Mouse (Mus musculus): Measurements from ENCODE around the gene Calm3. TPM values are rescaled to one million over a fixed set of nuclear protein-coding genes. Genes with fewer than 3 reads are reported as not detected.

Gene Calm3
- polyA plus RNA-seq, 1 experiment from 2014 or later: 98.4 TPM

- ATAC-seq (replicated peaks; ENCODE audit: insufficient number of reproducible peaks, insufficient read depth, low FRiP score, low read depth): peak; percentile 19; the same call in 1 of the 2 replicates
- Histone ChIP-seq H3K36me3 (no peaks in the 10 kb centered on the region), H3K27me3 (peaks cover 38% of the 10 kb centered on the region), H3K9ac (peak overlapping the region; percentile 2; the same call in 1 of the 2 replicates), H3K4me3 (peak overlapping the region; percentile 33), H3K4me2 (peak overlapping the region; percentile 64), H3K27ac (no peak overlapping the region), H3K4me1 (replicated peaks) (peaks cover 46% of the 10 kb centered on the region), H3K9me3 (replicated peaks) (no peaks in the 10 kb centered on the region)
- 10% methylated on average over 29 of the region's 29 CpGs for WGBS
Observed at GRCm38 (mm10) chr7:16949908-16950841, 26.3 kb upstream of the Calm3 start.

- 74% methylated on average over 8 of the region's 8 CpGs for WGBS
- Histone ChIP-seq H3K4me1 (replicated peaks) (peaks cover 58% of the 10 kb centered on the region), H3K4me2 (no peak overlapping the region), H3K9ac (no peak overlapping the region), H3K9me3 (replicated peaks) (no peaks in the 10 kb centered on the region), H3K27ac (no peak overlapping the region), H3K36me3 (no peaks in the 10 kb centered on the region), H3K4me3 (no peak overlapping the region), H3K27me3 (peaks cover 45% of the 10 kb centered on the region)
- ATAC-seq (replicated peaks; ENCODE audit: insufficient number of reproducible peaks, insufficient read depth, low FRiP score, low read depth): no peak
Observed at GRCm38 (mm10) chr7:16948923-16949458, 25.1 kb upstream of the Calm3 start.

- Histone ChIP-seq H3K4me3 (peak overlapping the region; percentile 17; the same call in 1 of the 2 replicates), H3K9ac (no peak overlapping the region), H3K36me3 (no peaks in the 10 kb centered on the region), H3K27me3 (peaks cover 45% of the 10 kb centered on the region), H3K9me3 (replicated peaks) (no peaks in the 10 kb centered on the region), H3K27ac (peak overlapping the region; percentile 61), H3K4me1 (replicated peaks) (peaks cover 59% of the 10 kb centered on the region), H3K4me2 (peak overlapping the region; percentile 95)
- 3% methylated on average over 4 of the region's 4 CpGs for WGBS
- peak; percentile 38 for ATAC-seq (replicated peaks; ENCODE audit: insufficient number of reproducible peaks, insufficient read depth, low FRiP score, low read depth)
Observed at GRCm38 (mm10) chr7:16947959-16948361, 24.0 kb upstream of the Calm3 start.

GRCm38 (mm10) chr7:16947349-16947895 lies 23.5 kb upstream of the Calm3 start:
- H3K4me1 ChIP-seq (replicated peaks): peaks cover 59% of the 10 kb centered on the region
- H3K4me3 ChIP-seq: peak overlapping the region; percentile 50
- H3K27me3 ChIP-seq: peaks cover 45% of the 10 kb centered on the region
- no peaks in the 10 kb centered on the region for H3K36me3 ChIP-seq
- 23% methylated on average over 22 of the region's 22 CpGs for WGBS
- H3K27ac ChIP-seq: peak overlapping the region; percentile 61; the same call in 1 of the 2 replicates
- H3K9me3 ChIP-seq (replicated peaks): no peaks in the 10 kb centered on the region
- peak overlapping the region; percentile 59 for H3K9ac ChIP-seq
- H3K4me2 ChIP-seq: peak overlapping the region; percentile 95
- no peak for ATAC-seq (replicated peaks; ENCODE audit: insufficient number of reproducible peaks, insufficient read depth, low FRiP score, low read depth)

GRCm38 (mm10) chr7:16946441-16947348 lies 22.8 kb upstream of the Calm3 start:
- Histone ChIP-seq H3K9me3 (replicated peaks) (no peaks in the 10 kb centered on the region), H3K4me1 (replicated peaks) (peaks cover 59% of the 10 kb centered on the region), H3K27me3 (peaks cover 45% of the 10 kb centered on the region), H3K36me3 (no peaks in the 10 kb centered on the region), H3K9ac (peak overlapping the region; percentile 59), H3K4me2 (peak overlapping the region; percentile 95), H3K27ac (no peak overlapping the region), H3K4me3 (peak overlapping the region; percentile 50)
- 5% methylated on average over 53 of the region's 53 CpGs for WGBS
- no peak for ATAC-seq (replicated peaks; ENCODE audit: insufficient number of reproducible peaks, insufficient read depth, low FRiP score, low read depth)

- H3K27ac ChIP-seq: no peak overlapping the region
- 22% methylated on average over 17 of the region's 17 CpGs for WGBS
- peaks cover 45% of the 10 kb centered on the region for H3K27me3 ChIP-seq
- peaks cover 60% of the 10 kb centered on the region for H3K4me1 ChIP-seq (replicated peaks)
- peak overlapping the region; percentile 69 for H3K4me3 ChIP-seq
- no peaks in the 10 kb centered on the region for H3K36me3 ChIP-seq
- H3K9me3 ChIP-seq (replicated peaks): no peaks in the 10 kb centered on the region
- ATAC-seq (replicated peaks; ENCODE audit: insufficient number of reproducible peaks, insufficient read depth, low FRiP score, low read depth): no peak
- peak overlapping the region; percentile 95 for H3K4me2 ChIP-seq
- H3K9ac ChIP-seq: peak overlapping the region; percentile 75; the same call in 1 of the 2 replicates
Observed at GRCm38 (mm10) chr7:16945419-16945818, 21.5 kb upstream of the Calm3 start.

GRCm38 (mm10) chr7:16944808-16945315 lies 20.9 kb upstream of the Calm3 start:
- peaks cover 45% of the 10 kb centered on the region for H3K27me3 ChIP-seq
- H3K4me2 ChIP-seq: peak overlapping the region; percentile 95
- H3K9me3 ChIP-seq (replicated peaks): no peaks in the 10 kb centered on the region
- WGBS: 2% methylated on average over 22 of the region's 22 CpGs
- peak overlapping the region; percentile 75 for H3K9ac ChIP-seq
- no peak for ATAC-seq (replicated peaks; ENCODE audit: insufficient number of reproducible peaks, insufficient read depth, low FRiP score, low read depth)
- H3K27ac ChIP-seq: peak overlapping the region; percentile 42; the same call in 1 of the 2 replicates
- H3K36me3 ChIP-seq: no peaks in the 10 kb centered on the region
- H3K4me1 ChIP-seq (replicated peaks): peaks cover 62% of the 10 kb centered on the region
- H3K4me3 ChIP-seq: peak overlapping the region; percentile 69

GRCm38 (mm10) chr7:16944061-16944807 lies 20.3 kb upstream of the Calm3 start, which contains the start of gene Pnmal2:
Pnmal2 (plus strand) TSS chr7:16944682.
- Histone ChIP-seq H3K9me3 (replicated peaks) (no peaks in the 10 kb centered on the region), H3K36me3 (no peaks in the 10 kb centered on the region), H3K4me2 (peak within 1 kb of the TSS; percentile 95), H3K27me3 (peaks cover 39% of the 10 kb centered on the region), H3K4me3 (peak within 1 kb of the TSS; percentile 69), H3K4me1 (replicated peaks) (peaks cover 61% of the 10 kb centered on the region), H3K27ac (peak within 1 kb of the TSS; percentile 42; the same call in 1 of the 2 replicates), H3K9ac (peak within 1 kb of the TSS; percentile 75)
- WGBS: 18% methylated on average over 36 of the region's 36 CpGs
- peak; percentile 83 for ATAC-seq (replicated peaks; ENCODE audit: insufficient number of reproducible peaks, insufficient read depth, low FRiP score, low read depth)

- Histone ChIP-seq H3K36me3 (no peaks in the 10 kb centered on the region), H3K27ac (no peak overlapping the region), H3K4me1 (replicated peaks) (peaks cover 52% of the 10 kb centered on the region), H3K4me3 (no peak overlapping the region), H3K4me2 (no peak overlapping the region), H3K27me3 (peaks cover 30% of the 10 kb centered on the region), H3K9me3 (replicated peaks) (no peaks in the 10 kb centered on the region), H3K9ac (no peak overlapping the region)
- ATAC-seq (replicated peaks; ENCODE audit: insufficient number of reproducible peaks, insufficient read depth, low FRiP score, low read depth): no peak
- WGBS: 61% methylated on average over 4 of the region's 4 CpGs
Observed at GRCm38 (mm10) chr7:16942861-16943260, 18.9 kb upstream of the Calm3 start.

- 26% methylated on average over 7 of the region's 7 CpGs for WGBS
- Histone ChIP-seq H3K4me3 (no peak overlapping the region), H3K27me3 (peaks cover 8% of the 10 kb centered on the region), H3K9me3 (replicated peaks) (no peaks in the 10 kb centered on the region), H3K4me2 (no peak overlapping the region), H3K9ac (no peak overlapping the region), H3K36me3 (no peaks in the 10 kb centered on the region), H3K27ac (peak overlapping the region; percentile 27), H3K4me1 (replicated peaks) (peaks cover 28% of the 10 kb centered on the region)
- no peak for ATAC-seq (replicated peaks; ENCODE audit: insufficient number of reproducible peaks, insufficient read depth, low FRiP score, low read depth)
Observed at GRCm38 (mm10) chr7:16940292-16940691, 16.4 kb upstream of the Calm3 start.
